Mouse (Mus musculus): Measurements from ENCODE around the gene Gm36245. TPM values are rescaled to one million over a fixed set of nuclear protein-coding genes. Genes with fewer than 3 reads are reported as not detected.

Gm36245 gene
- not detected for polyA plus RNA-seq (2017; shearing (Covaris generic))

GRCm38 (mm10) chr15:77598958-77599357 is at the start of gene Gm36245:
Gene Gm36245 (plus strand): TSS chr15:77599258.

GRCm38 (mm10) chr15:77561792-77562191 is 37.3 kb upstream of the Gm36245 start, which contains the start of gene 1700025B11Rik:
Gene 1700025B11Rik (minus strand): TSS chr15:77561892.

GRCm38 (mm10) chr15:77595961-77596360 is 3.1 kb upstream of the Gm36245 start, which contains the start of gene Apol10b:
Gene Apol10b (minus strand): TSS chr15:77596125.

DNA sequence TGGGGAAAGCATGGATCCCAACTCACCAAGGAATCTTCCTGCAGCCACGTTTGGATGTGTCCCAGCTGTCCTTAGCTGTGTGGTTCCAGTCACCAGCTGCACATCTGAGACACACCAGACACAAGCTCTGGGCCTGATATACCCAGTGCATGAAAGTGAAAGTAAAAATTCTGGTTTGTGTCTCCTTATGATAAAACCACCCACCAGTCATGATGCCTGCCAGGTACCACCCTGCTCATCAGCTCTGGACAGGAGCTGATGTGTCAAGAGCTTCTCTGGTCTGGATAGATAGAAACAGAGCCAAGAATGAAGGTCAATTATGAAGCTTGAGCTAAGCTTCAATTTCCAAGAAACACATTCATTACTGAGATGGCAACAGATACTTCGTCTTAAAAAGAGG is 44.1 kb downstream of the Gm36245 start, which contains the start of gene Apol11b:
Apol11b (minus strand) TSS at position 111 of the 400 bp plus-strand sequence.

Other genes starting within 250 kb of the Gm36245 start
- under 1 TPM in 1 of 2 experiments, not detected in 1; 0.34 TPM for gene Apol7a, start 200.1 kb upstream of the Gm36245 start, polyA plus RNA-seq (2017; shearing (Covaris generic))
- 10 to 100 TPM in 1 of 2 experiments, 1 to 10 TPM in 1; 8.1 to 16.1 TPM for gene Apol9a, start 188.1 kb upstream of the Gm36245 start, polyA plus RNA-seq (2017; shearing (Covaris generic))
- gene Apol7b, start 151.8 kb upstream of the Gm36245 start, polyA plus RNA-seq (2017; shearing (Covaris generic)): 1 to 10 TPM in 1 of 2 experiments, under 1 TPM in 1; 0.24 to 2.2 TPM
- under 1 TPM; 0.35 to 0.67 TPM for gene Apol10a, start 122.2 kb upstream of the Gm36245 start, polyA plus RNA-seq (2017; shearing (Covaris generic))
- not detected for gene Apol11a, start 91.0 kb upstream of the Gm36245 start, polyA plus RNA-seq (2017; shearing (Covaris generic))
- under 1 TPM; 0.17 to 0.43 TPM for gene Apol7c, start 65.9 kb upstream of the Gm36245 start, polyA plus RNA-seq (2017; shearing (Covaris generic))
- gene 1700025B11Rik, start 37.4 kb upstream of the Gm36245 start, polyA plus RNA-seq (2017; shearing (Covaris generic)): not detected
- gene Apol10b, start 3.1 kb upstream of the Gm36245 start, polyA plus RNA-seq (2017; shearing (Covaris generic)): 1 to 10 TPM; 2.2 to 6.8 TPM
- 1 to 10 TPM in 1 of 2 experiments, under 1 TPM in 1; 0.19 to 1.2 TPM for gene Apol11b, start 44.0 kb downstream of the Gm36245 start, polyA plus RNA-seq (2017; shearing (Covaris generic))
- 100 to 1,000 TPM in 1 of 2 experiments, 10 to 100 TPM in 1; 85.6 to 183 TPM for gene Apol7e, start 99.6 kb downstream of the Gm36245 start, polyA plus RNA-seq (2017; shearing (Covaris generic))
- 10 to 100 TPM; 12.2 to 60.8 TPM for gene Apol9b, start 129.8 kb downstream of the Gm36245 start, polyA plus RNA-seq (2017; shearing (Covaris generic))
- gene Apol8, start 157.7 kb downstream of the Gm36245 start, polyA plus RNA-seq (2017; shearing (Covaris generic)): 1 to 10 TPM in 1 of 2 experiments, under 1 TPM in 1; 0.06 to 2.9 TPM
- gene Myh9, start 242.9 kb downstream of the Gm36245 start, polyA plus RNA-seq (2017; shearing (Covaris generic)): 100 to 1,000 TPM; 237 to 271 TPM

Data from inflammation-experienced regulatory T-cells (primary cell).